Mouse (Mus musculus): ENCODE measurements around the gene Rprm.

The Rprm gene

DNA sequence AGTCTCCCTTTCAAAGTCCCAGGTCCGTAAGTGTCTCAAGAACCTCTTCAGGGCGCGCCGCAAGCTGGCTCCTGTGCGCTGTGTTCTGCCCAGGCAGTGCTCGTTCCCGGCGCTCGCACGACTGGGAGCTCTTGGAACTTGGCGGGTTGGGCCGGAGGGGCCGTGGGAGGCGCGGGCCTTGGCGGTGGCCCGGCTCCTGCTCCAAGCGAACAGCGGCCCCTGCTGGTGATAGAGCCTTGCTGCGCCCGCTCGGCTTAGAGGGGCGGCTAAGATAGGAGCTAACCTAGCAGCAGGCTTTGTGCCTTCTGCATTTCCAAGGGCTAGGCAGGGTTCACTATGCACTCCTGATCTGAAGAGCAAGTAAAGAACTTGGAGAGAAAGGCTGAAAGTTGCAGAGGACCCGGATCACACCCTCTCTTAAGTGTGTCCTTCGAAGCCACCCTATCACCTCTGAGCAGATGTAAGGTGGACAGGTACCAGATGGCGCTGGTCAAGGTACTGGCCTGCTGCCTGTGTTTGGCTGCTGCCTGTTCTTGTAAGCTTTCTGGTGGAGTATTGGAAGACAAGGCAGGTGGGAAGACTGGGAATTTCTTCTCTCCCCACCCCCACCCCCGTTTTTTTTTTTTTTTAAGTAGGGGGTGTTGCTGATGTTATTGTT, at the start of gene Rprm:
Rprm (minus strand) TSS at position 123 of the 658 bp plus-strand sequence.
- peak; percentile 93 for DNase-seq

DNA sequence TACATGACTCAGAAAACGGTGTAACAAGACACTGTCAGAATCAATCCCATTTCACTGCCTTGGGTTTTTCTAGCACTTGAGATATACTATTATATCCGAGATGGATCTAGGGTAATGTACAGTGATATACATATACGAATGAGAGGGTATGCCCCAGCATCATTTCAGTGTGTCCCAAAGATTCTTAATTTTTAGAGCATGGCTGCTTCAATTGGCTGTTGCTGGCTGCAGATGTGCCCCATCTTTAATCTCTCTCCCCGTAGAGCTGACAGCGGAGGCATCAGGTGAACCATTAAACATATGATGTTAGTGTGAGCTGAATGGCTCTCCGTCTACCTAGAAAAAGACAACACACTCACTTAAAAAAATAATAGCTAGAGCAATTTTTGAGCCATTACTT, 34.0 kb upstream of the Rprm start:
- no peak for DNase-seq

DNA sequence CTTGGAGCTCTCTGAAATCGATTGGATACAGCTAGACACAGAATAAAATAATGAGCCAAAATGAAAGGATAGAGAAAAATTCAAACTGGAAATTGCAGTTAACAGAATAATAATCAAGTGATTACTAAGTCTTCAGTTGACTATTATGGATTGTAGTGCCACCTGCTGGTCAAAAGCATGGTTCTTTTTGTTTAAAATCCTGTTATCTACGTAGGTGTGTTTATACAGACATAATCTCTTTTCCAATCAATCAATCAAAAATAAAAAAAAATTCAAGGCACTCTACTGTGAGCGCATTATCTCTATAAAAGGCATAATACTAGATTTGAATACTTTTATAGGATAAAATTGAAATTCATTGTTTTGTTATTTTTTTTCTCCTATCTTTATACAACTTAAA, 33.5 kb upstream of the Rprm start:
- DNase-seq = no peak

DNA sequence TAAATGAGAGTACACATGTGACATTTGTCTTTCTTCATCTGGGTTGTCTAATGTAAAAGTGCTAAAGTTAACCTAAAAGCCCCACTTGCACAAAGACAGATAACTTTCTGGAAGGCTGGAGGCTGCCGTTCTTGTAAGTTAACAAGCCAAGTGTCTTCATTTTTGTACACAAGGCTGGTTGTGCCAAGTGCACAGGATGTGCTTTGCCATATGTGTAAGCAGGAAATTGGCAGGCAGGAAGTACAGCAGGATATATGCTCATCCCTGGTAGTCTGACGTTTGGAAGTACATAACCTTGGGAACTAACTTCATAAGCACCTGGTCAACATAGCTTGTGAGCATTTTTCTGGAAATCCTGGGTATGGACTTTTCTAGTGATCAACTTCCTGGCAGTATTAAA, 25.9 kb upstream of the Rprm start:
- DNase-seq = no peak

DNA sequence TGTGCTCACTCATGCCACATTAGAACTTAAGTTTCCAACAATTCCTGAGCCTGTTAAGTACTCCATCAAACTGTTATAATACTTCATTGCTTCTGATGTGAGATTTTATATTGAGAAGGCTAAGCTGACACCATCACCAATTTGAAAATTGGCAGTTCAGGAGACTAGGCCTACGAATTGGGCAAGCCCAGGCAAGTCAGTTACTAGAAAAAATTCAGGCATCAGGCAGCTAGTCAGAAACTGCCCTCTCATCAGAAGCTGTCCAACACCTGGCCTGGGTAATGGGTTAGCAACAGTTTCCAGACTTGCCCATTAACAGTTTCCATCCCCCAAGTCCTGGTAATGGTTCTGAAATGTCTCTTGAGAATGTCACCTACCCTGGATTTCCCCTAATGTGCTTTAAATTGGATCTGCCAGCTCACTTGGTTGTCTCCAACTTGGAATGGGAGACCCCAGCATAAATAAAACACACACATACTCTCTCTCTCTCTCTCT, 20.9 kb upstream of the Rprm start:
- DNase-seq = no peak

DNA sequence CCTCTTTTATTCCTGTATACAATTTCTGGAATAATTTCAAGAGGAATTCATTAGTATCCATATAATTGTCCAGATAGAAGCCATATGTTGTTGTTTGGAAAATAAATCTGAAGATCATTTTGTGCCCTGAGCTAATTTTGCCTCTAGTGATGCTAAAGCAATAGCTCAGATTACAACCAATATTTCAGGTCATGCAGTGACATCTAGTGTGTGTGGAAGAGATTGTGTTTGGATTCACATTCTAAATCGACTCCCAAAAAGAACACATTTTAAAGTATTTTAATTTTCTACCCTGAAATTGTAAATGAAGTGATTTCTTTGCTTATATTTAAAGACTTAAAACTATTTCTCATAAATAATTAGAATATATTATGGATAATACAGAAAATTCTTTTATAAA, 14.6 kb upstream of the Rprm start:
- no peak for DNase-seq

DNA sequence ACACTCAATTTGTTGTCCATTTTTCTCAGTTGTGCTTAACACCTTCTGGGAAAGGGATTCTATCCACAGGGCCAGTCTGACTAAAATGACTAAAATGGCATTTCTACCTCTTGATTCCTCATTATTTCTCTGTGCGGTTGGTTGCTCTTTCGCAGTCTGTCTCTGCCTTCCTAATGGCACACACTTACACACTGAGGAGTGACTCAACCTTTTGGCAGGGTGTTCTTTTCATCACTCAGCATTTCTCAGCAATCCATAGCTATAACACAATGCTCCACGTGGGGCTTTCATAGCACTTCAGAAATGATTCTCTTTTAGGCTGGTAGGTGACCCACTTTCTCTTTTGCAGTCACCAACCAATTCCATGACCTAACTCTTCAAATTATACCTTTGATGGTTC, 7.3 kb upstream of the Rprm start:
- DNase-seq = no peak

DNA sequence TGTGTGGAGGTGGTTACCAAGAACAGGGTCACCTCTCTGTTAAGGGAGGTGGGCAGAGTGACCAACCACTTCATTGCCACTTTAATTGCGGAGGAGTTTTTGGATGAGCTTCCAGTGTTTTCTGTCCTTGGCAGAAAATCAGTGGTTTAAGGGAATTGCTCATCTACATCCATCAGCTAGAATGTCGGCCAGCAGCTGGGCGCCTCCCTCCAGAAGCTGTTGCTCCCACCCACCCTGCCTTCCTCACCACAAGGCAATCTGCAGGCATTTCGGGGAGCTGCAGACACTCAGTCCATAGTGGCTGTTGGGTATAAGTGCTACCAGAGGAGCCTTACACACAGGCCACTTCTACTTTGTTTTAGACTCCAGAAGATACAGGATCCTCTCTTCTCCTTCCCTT, 902 bp upstream of the Rprm start:
- no peak for DNase-seq

DNA sequence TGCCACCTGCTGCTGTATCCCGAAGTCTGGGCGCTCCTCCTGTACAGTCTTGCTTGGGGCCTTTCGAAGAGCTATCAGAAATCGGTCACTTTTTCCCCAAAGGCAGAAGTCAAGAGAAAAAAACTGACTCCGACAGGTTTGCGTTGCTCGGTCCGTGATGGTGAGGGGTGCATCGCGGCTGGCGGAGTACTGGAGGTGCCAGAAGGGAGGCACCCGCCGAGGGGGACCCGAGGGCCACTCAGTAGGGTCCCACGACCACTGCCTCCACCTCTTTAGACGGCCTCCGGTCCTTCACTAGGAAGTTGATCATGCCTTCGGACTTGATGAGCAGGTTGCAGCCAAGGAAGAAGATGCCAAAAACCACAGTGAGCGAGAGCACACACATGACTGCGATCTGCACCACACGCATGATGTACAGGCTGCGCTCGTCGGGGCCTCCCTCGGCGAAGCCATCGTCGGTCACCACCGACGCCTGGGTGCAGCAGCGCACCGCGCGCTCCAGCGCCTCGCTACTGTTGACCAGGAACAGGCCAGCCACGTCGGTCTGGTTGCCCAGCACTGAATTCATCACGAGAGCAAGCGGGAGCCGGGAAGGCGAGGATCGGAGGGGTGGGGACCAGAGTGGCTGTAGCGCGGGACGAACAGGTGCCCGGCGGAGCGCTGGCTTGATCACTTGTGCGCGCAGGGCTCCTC, 469 bp downstream of the Rprm start:
- peak; percentile 80 for DNase-seq

DNA sequence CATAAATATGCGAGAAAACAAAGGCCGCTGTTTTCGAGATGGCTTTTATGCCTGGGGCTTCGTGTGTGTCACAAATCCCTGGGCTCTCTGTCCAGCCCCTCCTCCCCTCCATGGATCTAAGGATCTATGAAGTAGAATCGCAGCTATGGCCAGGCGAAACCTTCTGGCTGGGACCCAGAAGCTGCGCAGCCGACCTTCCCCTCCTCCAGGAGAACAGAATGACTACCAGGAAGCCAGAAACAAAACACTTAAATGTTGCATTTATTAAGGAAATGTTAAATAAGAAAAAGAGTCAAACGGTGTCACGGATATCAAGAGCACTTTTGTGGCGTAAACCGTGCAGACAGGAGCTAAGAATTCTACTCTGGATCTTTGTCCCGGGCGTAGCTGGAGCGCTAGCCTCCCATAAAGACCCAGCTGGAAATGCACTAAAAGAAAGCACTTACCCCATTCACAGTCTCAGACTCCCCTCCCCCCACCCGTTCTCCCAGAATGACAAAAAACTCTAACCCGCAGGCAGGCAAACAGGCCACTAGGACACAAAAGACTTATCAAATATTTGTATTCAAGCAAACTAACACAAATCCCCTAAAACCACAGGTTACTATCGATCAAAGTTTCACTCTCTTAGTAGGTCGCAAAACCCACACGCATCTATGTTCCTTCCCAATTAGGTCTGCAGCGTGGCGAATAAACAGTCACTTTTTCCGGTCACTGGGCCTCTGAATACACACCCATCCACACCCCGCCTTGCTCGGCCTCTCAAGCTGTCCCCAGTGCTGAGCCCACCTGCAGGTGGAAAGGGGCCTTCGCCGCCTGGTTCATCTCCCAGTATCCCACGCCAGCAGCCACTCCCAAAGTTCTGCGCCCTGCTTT, 1.3 kb downstream of the Rprm start:
- DNase-seq = peak; percentile 80

DNA sequence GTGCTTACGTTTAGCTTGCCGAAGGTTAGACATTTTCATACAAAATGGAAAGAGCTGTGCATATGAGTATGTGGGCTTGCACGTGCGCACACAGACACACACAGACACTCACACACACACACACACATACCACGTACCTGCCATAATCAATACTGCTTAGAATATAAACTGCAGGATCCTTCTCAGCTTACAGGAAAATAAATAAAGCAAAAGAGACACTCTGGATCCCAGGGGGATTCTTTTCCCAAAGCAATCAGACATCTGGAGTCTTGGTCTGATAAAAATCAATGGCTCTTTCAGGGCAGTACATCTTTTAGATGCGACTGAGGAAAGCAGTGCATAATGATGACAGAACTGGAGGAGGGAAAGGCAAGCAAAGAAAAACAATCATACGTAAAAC, 6.4 kb downstream of the Rprm start:
- DNase-seq = no peak

DNA sequence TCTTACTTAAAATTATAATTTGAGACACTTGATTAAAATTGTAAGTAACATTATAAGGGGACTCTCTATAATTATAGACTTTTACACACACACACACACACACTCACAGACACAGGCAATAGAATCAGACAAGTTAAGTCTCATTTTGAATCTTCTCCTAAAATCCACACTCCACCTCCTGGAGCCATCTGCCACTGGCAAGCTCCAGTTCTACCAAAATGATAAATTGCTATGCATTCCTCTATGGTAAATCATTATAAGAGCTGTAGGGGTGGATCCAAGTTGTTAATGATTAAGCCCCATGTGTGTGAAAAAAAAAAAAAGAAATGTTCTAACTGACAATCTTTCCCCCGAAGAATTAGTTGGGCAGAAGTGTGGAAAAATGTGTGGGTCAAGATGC, 13.8 kb downstream of the Rprm start:
- no peak for DNase-seq

DNA sequence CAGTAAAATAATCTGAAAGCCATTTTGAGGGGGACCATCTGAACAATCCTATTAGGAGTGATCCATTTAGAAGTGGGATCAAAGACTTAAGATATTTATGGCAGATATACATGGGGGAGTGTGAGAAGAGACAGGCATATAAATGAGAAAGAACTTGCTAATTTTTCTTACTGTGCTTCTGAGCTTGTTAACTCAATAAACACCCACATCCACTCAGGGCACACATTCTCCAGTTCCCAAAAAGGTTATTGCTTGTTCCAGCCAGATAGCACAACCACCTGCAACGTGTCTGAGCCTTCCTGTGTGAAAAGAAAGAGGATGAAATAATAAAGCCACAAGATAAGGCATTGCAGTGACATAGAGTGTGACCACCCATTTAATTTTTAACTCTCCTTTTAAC, 22.9 kb downstream of the Rprm start:
- no peak for DNase-seq

DNA sequence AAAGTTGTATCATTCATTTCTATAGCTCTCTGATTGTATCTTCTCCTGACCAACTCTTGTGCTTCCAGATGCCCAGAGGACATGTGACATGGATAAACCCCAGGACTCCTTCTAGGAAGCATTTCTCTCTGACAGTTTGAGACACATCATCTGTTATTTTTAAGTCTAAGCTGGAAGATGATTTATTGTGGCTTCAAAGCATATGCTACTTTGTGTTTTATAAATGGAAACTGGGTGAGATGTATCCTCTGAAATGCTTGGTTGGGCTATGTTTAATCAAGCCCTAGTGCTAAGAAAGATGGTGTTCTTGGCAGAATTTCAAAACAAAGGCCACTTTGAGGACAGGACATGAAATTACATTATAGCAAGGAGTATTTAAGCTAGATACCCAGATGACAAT, 24.3 kb downstream of the Rprm start:
- no peak for DNase-seq

Measured in heart, adult 11 months (tissue).